Mouse (Mus musculus) adrenal gland, postnatal 10 days (tissue): Measurements from ENCODE around the gene BC117090. TPM values are rescaled to one million over a fixed set of nuclear protein-coding genes. Genes with fewer than 3 reads are reported as not detected.
"Not testable (repeated sequence)": the region's sequence is repeated elsewhere in the genome, so short reads cannot be mapped to it uniquely, and the experiment has no call there.

Experiments used
- DNase-seq: peaks from one replicate; pipeline ENCODE4 v3.0.0; 2021; ENCODE audit warnings: mixed read lengths
- long read RNA-seq, 2 experiments: library from polyadenylated mRNA; stranded (forward); transcript quantifications; one replicate each; pipeline ENCODE4 v2.0.0; 2021
- total RNA-seq, 2 experiments: library from RNA; stranded (reverse); gene quantifications; 2 replicates each; pipeline ENCODE4 v1.2.3; 2021

Gene BC117090
- not detected for total RNA-seq
- long read RNA-seq, experiment 1: 0 reads
- long read RNA-seq, experiment 2: 0 reads

- no peak for DNase-seq
Observed at GRCm38 (mm10) chr16:36334232-36334631, at the start of gene BC117090. Gene BC117090 (minus strand): TSS chr16:36334332.

GRCm38 (mm10) chr16:36367648-36368047 is 33.5 kb upstream of the BC117090 start, which contains the start of gene BC100530:
Gene BC100530 (minus strand): TSS chr16:36367748.
- DNase-seq: not testable (repeated sequence)

GRCm38 (mm10) chr16:36337171-36337570 is 3.0 kb upstream of the BC117090 start:
- DNase-seq: no peak

GRCm38 (mm10) chr16:36319286-36319685 is 14.8 kb downstream of the BC117090 start:
- DNase-seq: no peak

GRCm38 (mm10) chr16:36316111-36316510 is 18.0 kb downstream of the BC117090 start:
- not testable (repeated sequence) for DNase-seq

- DNase-seq: no peak
Observed at GRCm38 (mm10) chr16:36307631-36308030, 26.5 kb downstream of the BC117090 start.

GRCm38 (mm10) chr16:36289140-36289539 is 45.0 kb downstream of the BC117090 start:
- no peak for DNase-seq

GRCm38 (mm10) chr16:36276796-36277195 is 57.3 kb downstream of the BC117090 start, which contains the start of gene Stfa1:
Gene Stfa1 (plus strand): TSS chr16:36276951.
- not testable (repeated sequence) for DNase-seq

Other genes with a start within 250 kb of the BC117090 start
- gene Csta1, start 203.1 kb downstream of the BC117090 start, total RNA-seq: not detected
- 1 to 10 TPM; 7.6 to 9.0 TPM for gene Stfa2l1, start 177.5 kb downstream of the BC117090 start, total RNA-seq
- gene Gm5483, start 150.1 kb downstream of the BC117090 start, total RNA-seq: 10 to 100 TPM in 1 of 2 experiments, 1 to 10 TPM in 1; 10.0 to 12.4 TPM
- not detected for gene Gm5416, start 123.9 kb downstream of the BC117090 start, total RNA-seq
- 1 to 10 TPM; 2.3 to 2.6 TPM for gene 2010005H15Rik, start 112.9 kb downstream of the BC117090 start, total RNA-seq
- gene Stfa1, start 57.4 kb downstream of the BC117090 start, total RNA-seq: 10 to 100 TPM; 15.1 to 20.1 TPM
- 10 to 100 TPM; 18.2 to 24.0 TPM for gene BC100530, start 33.4 kb upstream of the BC117090 start, total RNA-seq
- 10 to 100 TPM in 1 of 2 experiments, 1 to 10 TPM in 1; 7.3 to 11.8 TPM for gene Stfa2, start 74.1 kb upstream of the BC117090 start, total RNA-seq
- gene Stfa3, start 121.1 kb upstream of the BC117090 start, total RNA-seq: 10 to 100 TPM in 1 of 2 experiments, 1 to 10 TPM in 1; 9.2 to 10.6 TPM
- under 1 TPM in 1 of 2 experiments, not detected in 1; 0.27 TPM for gene Casr, start 227.8 kb upstream of the BC117090 start, total RNA-seq